Mouse (Mus musculus) gastrocnemius, adult 8-10 months (tissue): ENCODE results near the gene Adamts16. TPM values are rescaled to one million over a fixed set of nuclear protein-coding genes. Genes with fewer than 3 reads are reported as not detected.

ENCODE experiments used
- DNase-seq, 2 experiments: peaks; one replicate each; pipeline ENCODE4 v3.0.0; 2022; ENCODE audit warnings: low spot score in 2 of 2
- total RNA-seq, 4 experiments: library from RNA; stranded (reverse); gene quantifications; 2 replicates each; pipeline ENCODE4 v1.2.4; 2022

Adamts16 gene
- total RNA-seq, 4 experiments from 2014 or later: 0.17 to 0.20 (median 0.19) TPM; not detected in 1

DNA sequence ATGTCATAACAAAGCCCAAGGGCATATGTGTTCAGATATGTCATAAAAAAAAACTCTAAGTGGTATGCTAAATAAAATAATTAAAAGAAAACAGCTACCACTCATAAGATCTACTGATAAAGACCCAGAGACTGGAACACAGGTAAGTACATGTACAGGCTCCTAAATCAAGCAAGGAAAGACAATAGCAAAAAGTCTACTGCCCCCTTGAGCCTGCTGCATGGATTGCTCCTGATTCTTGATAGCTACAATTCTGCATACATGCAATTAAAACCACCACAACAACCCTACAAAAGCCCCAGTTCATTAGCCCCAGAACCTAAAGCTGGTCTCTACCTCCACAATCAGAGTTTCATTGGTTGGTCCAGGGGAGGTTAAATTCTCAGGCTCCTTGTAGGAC is 74.1 kb downstream of the Adamts16 start:
- no peak for DNase-seq

DNA sequence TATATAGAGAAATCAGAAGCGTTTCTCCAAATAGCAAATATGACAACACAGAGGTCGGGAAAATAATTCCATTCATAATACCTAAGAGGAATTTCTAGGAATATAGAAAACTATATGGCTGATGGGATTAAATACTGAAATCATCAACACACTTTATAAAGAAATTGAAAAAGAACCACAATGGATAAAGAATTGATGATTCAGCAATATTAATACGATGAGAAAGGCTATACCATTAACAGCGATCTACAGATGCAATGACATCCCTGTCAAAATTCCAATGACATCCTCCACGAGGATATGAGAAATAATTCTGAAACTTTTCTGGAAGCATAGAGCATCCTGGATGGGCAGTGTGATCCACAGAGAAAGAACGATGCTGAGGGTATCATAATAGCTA is 76.9 kb downstream of the Adamts16 start:
- DNase-seq: no peak

DNA sequence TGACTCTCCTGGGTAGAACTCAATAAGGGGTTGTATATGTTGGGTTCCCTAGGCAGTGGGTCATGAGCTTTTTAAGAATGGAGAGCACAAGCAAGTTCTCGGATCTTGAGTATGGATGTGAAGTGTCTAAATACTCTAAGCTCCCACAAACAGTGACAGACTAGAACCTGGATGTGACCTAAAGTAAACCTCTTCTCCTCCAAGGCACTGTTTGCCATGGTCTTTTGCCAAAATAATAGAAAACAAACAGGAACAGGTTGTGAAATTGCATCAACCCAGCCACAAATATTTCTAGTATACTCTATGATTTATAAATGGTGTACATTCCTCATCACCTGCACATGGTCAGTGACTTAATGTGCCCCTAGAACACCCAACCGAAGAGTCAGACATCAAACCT is 79.0 kb downstream of the Adamts16 start:
- no peak for DNase-seq

DNA sequence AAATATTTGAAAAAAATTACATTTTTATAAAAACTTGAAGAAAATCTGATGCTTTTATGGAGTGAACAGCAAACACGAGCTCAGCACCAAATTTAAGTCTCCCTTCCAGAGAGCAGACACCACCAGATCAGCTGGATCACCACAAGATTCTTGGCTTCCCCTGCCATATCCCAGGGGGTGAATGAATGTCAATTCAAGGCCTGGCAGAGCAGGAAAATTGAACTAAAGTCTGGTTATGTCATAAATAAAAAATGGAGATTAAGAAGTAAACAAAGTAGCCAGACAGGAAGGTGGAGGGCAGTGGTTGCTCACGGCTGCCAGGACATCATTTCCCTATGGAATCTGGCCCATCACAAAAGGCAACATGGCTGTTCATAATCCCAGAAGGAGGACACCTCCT is 80.3 kb downstream of the Adamts16 start:
- DNase-seq: no peak

DNA sequence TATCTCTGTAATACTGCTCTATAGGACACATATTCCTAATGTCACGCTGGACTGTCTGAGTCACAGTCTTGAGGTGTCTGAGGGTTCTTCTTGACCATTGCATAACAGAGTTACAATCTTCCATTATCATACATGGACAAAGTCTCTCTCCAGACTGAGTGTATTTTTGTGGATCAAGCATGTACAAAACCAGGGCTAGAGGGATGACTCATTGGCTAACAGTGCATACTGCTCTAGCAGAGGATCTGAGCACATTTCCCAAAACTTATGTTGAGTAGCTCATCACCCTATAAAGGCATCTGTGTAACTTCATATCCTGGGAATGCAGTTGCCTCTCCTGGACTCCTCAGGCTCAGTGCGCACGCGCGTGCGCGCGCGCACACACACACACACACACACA is 81.4 kb downstream of the Adamts16 start:
- no peak for DNase-seq

DNA sequence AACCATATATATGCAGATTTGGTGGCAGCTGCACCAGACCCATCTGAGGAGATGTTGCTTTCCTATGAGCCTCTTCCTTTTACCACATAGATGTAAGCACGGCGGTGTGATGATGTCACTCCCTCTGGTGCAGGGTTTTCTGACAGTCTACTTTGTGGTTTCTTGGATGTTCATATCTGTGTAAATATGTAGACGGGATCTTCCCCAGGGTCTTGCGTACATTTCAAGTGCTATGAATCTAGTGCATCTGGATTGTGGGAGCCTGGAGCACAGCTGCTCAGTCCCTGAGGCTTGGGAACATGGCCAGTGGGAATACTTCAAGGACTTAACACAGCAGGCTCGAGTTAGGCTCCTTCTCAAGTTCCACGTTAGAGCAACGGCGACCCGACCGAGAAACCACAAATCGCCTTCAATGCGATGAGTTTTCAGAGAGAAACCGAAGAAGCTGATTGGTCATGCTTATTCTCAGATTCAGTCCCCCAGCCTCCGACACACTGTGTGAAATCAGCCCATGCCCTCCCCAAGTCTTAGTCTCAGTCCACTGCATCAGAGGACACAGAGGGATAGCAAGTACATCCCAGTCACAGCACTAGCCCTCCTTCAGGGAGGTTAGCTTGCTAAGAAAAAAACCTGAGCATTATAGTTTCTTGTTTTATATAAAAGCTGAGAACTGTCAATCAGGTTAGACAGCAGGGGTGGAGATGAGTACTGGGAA is 95.2 kb downstream of the Adamts16 start:
- no peak for DNase-seq

DNA sequence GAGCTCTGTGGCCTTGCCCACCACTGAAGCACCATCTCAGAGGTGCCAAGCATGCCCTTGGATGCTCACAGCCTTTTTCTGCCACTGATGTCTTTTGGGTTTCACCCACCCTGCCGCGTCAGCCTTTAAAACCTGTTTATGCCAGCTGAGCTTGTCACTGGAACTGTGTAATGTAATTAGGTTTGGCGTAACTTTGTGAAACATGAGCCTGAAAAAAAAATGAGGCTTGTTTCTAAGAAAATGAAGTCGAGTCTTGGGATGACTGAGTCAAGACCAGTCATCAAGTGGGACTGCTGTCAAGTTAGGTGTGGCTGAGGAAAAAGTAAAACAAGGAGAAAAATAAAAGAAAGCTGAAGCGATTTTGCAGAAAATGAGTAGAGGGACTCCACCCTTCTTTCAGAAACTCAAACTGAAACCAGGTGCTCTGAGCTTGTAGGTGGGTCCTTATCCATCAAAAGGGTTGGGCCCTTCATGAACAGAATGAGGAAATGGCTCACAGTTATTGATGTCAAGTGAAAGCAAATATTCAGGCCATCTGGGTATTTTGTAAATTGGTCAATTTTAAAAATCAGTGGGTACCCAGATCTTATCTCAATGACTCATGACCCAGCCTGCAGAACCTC is 97.1 kb downstream of the Adamts16 start:
- DNase-seq: no peak

DNA sequence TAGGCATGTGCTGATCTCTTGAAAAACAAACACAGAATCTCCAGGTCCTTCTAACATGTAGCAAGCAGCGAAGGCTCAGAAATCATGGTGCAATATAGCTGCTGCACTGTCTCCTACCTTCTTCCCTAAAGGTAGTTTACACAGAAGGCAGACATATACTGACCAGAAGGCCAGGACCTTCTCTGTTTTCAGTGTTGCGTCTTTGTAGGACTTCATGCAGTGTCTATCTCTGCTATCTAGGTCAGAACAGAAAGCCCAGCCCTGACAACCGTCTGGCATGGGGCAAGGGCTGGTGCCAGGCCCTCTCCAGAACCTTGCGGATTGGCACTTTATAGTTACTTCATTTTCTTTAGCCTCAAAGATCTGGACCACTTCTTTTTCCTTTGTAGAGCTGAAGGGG is 98.9 kb downstream of the Adamts16 start:
- DNase-seq: no peak

DNA sequence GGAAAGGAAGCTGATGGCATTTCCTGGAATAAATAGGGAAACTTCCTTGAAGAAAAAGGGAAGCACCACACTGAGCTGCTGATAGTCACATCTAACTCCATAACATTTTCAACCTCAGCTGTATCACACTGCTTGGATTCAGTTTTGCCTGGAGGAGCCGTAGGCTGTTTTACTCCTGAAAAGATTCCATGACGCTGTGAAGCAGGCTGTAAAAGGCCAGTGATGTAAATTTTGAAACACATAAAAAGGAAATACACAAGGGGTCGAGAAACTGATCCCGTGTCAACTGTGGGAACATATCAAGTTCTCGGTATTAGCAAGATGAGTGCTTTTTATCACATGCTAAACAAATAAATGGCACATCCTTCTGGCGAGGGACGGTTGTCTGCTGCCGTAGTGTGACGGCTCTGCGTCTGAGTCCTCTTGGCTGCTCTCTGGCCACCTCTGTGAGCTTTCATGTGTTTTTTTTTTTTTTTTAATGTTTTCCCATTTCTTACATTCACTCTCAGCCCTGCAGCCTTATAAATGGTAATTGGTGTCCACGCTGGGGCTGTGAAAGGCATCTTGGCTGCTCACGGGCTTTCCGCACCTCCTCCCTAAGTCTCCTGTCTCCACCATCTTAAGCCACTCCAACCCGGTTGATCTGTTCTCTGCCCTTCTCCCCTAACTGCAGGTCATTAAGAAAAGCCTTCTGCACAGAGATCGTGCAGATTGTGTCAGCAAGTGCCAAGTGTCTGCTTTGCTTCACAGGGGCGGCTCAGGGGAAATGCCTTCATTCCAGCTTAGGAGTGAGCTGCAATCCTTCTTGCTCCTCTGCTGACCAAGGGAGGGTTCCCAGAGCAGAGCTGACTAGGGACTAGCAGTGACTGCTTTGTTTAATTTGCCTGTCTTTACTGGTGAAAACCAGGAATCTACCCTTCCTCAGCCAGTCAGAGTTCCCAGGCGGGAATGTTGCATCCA is 101.0 kb downstream of the Adamts16 start:
- DNase-seq: no peak

DNA sequence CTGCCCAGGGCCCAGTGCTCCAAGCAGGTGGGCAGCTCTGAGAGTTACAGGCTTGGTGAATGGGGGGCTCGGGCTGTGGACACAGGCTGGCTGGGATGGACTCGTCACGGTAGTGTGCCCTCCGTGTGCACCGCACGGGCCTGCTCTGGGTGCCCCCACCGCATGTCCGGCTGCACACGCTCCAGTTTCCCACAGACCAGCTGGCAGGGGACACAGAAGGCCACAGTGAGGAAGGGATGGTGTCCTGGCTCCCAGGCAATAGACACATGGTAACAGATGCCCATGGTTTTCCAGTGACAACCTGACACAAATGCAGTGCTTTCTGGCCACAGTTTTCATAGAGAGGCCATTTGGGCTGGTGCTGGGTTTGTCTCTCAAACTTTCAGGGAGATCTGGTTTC is 102.8 kb downstream of the Adamts16 start:
- DNase-seq: no peak

DNA sequence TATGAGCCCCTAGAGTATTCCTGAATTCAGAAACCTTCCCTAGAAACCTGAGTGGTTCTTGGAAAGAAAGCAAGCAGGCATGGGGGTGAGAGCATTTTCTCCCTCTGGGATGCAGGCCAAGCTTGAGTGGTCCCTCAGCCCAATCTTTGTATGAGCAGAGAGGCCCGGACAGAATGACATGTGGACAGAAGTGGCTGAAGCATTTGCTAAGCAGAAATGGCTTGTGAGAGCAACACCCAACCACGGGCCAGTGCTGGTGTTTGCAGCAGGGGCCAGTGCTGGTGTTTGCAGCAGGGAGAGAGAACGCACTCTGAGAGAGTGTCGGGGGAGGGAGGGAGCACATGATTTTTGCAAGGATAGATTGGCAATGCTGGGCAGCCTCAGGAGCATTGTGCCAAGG is 105.2 kb downstream of the Adamts16 start:
- DNase-seq: no peak

DNA sequence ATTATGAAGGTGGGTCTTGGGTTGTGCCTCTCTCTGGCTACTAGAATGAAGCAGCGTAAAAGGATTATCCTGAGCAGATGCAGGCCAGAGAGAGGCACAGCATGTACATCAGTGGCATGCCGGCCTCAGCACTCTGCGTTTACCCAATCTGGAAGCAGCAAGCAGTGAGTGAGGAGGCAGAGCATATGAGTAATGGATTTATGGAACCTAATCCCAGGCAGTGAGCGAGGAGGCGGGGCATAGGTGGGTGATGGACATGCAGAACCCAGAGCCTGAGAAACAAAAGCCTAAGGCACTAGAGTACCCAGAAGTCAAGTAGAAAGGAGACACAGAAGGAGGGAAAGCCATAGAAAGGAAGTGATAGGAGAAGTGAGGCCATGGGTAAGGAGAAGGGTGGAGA is 107.0 kb downstream of the Adamts16 start:
- DNase-seq: no peak

DNA sequence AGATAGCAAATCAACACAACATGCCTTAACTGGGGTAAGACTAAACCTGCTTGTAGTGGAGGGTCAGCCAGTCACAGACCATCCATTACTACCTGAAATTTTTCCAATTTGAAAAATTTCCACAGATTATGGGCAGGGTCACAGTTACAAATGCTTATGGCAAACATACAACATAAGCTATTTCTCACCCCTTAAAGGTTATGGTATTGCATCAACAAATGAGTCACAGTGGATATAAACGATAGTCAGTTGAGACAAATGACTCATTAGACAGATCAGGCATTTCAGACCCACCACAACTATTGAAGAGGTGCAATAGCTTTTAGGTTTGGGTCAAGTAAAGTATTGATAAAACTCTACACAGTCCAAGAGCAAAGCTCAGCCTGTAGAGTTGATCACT is 107.7 kb downstream of the Adamts16 start:
- no peak for DNase-seq

DNA sequence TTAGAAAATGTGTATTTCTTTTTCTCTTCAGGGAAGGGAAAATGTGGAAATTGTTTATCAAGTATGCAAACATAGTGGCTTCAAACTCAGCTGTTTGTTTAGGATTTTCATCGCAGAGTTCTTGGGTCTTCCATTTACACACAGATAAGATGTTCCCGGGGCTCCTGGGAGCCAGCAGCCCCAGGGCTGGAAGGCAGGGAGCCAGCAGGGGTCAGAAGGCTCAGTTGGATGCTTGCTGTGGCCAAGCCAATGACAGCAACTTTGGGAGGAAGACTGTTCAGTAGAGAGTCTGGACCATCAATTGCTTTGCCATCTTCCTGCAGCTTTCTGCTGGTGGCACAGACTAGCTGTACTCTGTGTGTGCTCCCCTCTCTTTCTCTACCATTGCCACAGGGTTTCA is 108.4 kb downstream of the Adamts16 start:
- no peak for DNase-seq

DNA sequence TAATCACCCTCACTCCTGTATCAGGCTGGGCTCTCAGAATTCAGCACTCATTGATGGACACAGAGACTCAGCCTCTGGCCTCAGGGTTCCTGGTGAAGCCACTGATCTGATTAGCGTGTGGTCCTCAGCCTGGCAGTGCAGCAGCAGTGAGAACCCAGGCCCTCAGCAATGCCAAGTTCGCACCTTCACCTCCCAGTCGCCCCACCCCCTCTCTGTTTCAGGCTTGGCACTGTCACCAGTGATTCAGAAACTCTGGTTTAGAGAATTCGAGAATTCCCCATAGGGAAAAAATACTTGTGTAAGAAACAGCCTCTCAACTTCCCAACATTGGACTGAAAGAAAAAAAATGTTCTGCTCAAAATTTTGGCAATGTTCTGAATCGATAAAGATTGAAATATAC is 108.8 kb downstream of the Adamts16 start:
- DNase-seq: no peak

DNA sequence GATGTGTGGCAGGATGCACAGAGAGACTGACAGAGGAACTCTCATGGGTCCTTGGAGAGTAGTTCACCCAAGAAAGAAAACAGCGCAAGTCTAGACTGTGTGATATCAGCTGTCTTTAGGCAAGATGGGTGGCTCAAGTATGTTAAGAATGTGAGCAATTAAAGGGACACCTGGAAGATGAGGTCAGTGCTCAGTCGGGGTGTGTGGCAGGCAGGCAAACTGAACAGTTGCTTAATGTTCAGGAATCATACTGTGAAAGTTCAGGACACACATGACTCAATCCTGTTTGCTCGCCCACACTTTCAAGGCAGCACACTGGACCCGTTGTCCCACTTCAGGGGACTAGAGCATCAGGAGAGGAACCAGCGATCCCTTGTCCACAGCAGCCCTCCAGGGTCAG is 110.3 kb downstream of the Adamts16 start:
- no peak for DNase-seq

DNA sequence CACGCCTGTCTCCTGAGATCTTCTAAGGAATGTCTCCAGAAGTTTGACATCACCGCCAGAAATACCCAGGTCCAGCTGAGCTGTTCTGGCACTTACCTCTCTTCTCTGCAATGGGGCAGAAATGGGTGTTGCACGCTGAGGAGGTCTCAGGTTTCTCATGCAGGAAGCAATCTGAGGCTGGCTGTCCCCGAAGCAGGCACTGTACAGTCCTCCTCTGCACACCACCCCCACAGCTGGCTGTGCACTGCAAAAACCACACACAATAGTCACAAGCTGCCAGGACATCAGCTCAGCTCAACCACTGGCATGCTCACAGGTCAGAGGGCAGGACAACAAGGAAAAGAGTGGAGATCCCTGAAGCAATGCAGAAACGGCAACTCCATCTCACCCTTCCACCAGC is 111.6 kb downstream of the Adamts16 start:
- DNase-seq: peak in 1 of 2 experiments; percentile 9

DNA sequence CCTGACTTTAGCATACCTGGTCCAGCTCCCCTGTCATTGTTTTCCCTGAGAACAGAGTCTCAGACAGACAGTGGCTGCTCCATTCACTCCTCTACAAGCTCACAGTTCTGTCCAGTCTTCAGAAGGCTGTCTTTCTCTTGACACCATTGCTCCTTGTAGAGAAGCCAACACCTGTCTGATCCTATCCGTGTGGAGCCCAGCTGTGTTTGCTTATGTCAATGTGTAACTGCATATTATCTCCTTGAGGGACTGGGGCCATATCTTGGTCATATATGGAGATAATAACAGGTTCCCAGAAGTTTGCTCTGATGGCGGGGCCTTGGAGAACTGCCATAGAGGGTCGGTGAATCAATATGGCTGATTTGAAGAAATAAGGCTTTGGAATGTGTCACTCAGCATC is 115.4 kb downstream of the Adamts16 start:
- no peak for DNase-seq

DNA sequence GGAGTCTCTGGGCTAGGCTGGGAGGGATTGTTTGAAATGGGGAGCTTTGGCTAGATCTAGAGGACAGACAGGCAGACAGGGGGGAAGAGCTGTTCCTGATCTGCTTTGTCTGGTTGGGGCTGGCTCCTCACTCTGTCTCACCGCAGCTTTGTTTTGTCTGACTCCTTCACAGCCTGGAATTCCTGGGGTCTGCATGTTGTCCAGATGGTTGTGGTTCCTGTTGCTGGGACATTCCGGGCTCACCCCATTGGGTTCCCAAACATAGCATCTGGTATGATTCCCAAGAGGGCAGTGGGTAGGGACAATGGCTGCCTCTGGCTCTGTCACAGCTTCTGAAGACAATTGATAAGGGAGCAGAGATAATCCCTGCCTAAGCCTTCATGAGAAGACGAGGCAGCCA is 117.0 kb downstream of the Adamts16 start:
- no peak for DNase-seq

DNA sequence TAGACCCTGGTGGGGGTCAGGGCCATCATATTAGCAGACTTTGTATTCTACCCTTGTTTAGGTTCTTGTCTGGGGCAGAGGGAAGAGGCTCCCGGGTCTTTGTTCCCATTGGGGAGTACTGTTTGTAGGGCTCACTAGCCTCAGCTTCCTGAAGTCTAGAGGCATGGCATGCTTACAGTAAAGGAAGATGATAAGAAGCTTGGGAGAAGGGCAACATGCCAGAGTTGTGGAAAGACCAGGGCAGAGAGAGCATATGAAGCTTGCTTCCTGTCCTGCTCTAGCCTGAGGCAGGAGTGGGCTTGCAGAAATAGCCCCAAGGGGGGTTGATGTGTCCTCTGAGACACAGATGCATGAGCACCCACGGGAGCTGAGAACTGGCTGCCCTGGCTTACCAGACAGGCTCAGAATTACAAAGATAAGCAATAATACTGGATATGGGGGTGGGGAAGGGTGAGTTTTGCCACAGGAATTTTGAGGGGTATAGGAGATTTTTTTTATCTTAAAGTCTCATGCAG is 117.4 kb downstream of the Adamts16 start:
- no peak for DNase-seq

DNA sequence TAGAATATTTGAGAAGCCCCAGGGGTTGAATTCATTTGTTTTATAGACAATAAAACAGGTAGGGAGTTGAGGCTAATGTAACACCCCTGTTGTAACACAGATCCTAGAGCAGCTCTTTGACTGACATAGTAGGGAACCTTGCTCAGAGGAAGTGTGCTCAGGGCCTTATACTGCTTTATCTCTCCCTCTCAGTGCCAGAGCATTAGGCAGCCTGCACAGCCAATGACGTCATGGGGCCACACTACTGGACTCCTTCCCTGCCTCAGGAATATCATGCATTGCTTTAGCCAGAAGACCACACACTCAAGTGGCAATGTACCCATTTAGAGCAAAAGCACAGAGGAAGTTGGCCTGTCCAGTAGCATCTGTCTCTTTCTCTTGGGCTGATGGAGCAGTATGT is 121.6 kb downstream of the Adamts16 start:
- DNase-seq: no peak

DNA sequence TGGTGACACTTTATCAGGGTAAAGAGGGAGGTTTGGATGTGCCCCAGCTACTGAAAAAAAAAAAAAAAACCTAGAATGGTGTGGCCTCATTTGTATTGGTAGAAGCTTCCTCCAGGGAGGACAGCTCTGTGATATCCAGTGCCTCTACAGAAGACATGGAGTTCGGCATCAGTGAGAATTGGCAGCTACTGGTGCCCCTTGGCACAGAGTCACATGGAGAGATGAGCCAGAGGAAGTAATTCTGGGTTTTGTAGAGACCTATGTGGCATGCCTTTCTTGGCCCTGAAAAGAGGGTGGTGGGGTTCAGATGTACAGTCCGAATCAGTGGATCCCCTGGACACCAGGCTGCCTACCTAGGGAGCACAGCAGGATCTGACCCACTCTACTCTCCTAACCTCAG is 122.8 kb downstream of the Adamts16 start:
- no peak for DNase-seq
